Mouse (Mus musculus): ENCODE results near the gene Pdpn.
A peak's percentile ranks its signal among the peaks of the same experiment; 100 is the strongest.
"Not testable (repeated sequence)": the region's sequence is repeated elsewhere in the genome, so short reads cannot be mapped to it uniquely, and the experiment has no call there.

Gene Pdpn

DNA sequence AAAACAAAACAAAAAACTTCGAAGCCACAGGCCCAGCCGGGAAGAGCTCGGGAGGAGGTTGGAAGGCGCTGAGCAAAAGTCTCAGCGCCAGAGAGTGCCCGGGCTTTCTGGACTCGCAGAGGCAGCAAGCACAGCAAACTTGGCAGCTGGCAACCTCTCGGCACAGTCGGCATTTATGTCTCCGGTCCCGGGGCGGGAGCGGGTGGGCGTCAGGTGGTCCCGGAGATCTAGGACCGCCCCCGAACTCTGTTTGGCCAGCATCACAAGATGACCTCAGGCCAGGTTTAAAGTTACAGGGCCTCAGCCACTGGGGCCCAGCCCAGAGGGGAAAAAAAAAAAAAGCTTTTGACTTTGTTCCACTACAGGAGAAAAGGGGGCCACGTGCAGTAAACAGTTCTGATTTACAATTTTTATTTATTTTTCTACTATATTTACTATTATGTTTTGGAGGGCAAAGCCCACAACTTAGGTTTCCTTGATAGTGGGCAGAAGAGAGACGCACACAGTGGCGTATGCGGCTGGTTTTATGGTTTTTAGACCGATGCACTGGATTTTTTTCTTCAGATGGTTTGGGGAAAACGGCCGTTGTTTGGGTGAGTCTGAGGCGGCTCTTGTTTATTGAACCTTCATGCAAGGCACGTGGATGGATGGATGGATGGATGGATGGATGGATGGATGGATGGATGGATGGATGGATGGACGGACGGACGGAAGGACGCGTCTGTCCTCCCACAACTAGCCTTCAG is at the start of gene Pdpn:
Pdpn (minus strand) TSS at position 240 of the 746 bp plus-strand sequence.
- DNase-seq (ENCODE audit: low spot score), result peak; percentile 79

DNA sequence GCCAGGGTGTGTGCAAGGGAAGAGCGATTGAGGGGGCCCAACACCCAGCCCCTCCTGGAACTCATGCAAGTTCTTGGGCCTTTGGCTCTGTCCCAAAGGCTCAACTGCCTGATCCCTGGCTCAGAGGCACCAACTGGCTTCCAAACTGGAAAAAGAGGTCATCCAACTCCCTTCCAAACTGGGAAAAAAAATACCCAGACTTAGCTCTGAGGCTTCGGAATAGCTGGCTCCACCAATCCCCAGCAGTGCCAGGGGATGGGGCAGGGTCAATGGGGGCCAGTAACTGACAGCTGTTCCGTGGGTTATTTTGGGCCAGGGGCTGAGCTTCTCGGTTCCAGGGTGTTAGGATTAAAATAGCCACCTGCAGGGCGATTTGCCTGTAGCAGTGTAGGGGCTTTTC is 49.3 kb upstream of the Pdpn start:
- no peak for DNase-seq (ENCODE audit: low spot score)

DNA sequence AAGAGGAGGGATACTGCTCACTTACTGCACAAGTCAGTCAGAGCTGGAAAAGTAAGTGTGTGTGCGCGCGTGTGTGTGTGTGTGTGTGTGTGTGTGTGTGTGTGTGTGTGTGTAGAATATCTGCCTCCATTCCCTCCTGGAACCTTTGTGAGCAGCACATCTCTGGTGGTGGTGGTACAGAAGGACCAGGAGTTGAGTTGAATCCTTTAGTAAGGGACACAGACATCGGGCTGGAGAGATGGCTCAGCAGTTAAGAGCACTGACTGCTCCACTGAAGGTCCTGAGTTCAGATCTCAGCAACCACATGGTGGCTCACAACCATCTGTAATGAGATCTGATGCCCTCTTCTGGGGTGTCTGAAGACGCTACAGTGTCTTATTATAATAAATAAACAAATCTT is 46.1 kb upstream of the Pdpn start:
- not testable (repeated sequence) for DNase-seq (ENCODE audit: low spot score)

GRCm38 (mm10) chr4:143341470-143341869 is 42.1 kb upstream of the Pdpn start:
- DNase-seq (ENCODE audit: low spot score), result no peak

- DNase-seq (ENCODE audit: low spot score), result no peak
These were observed 40.4 kb upstream of the Pdpn start for GRCm38 (mm10) chr4:143339808-143340207.

- no peak for DNase-seq (ENCODE audit: low spot score)
These were observed 36.7 kb upstream of the Pdpn start for GRCm38 (mm10) chr4:143336096-143336495.

GRCm38 (mm10) chr4:143334995-143335394 is 35.6 kb upstream of the Pdpn start:
- no peak for DNase-seq (ENCODE audit: low spot score)

GRCm38 (mm10) chr4:143334145-143334544 is 34.8 kb upstream of the Pdpn start:
- DNase-seq (ENCODE audit: low spot score), result no peak

DNA sequence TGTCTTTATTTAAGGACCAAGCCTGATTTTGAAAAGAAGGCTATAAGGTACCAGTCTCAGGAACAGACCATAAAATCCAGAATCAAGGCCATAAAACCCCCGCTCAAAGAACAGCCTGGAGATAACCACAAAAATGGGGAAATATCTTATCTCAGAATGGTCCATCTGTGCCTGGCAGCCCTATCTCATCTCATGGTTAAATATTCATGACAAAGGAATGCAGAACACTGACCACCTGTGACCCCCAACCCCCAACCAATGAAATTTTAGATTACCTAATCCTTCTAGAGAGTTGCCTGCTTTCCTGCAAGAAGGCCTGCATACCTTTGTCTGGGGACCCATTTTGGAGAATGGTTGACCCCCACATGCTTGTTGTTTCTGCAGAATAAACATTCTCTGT is 32.4 kb upstream of the Pdpn start:
- no peak for DNase-seq (ENCODE audit: low spot score)

DNA sequence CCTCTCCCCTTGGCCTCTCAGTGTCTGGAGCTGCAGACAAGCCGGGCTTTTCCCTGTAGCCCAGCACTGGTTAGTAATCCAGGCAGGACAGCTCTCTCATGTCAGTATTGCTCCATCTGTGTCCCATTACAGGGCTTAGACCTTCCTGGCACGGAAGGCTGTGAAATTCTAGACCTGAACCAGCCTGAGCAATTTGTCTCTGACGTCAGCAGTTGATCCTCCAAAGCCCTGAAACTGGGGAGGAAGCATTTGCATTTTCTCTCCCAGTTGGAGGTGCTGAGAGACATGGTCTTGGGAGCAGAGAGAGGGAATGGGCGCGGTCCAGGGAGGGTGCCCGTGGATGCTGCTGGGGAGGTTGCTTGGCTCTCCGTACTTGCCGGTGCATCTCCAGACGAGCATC is 31.2 kb upstream of the Pdpn start:
- no peak for DNase-seq (ENCODE audit: low spot score)

GRCm38 (mm10) chr4:143325625-143325941 is 26.2 kb upstream of the Pdpn start:
- DNase-seq (ENCODE audit: low spot score), result peak; percentile 91

- DNase-seq (ENCODE audit: low spot score), result no peak
These were observed 25.7 kb upstream of the Pdpn start for GRCm38 (mm10) chr4:143324925-143325624.

- DNase-seq (ENCODE audit: low spot score), result no peak
These were observed 25.0 kb upstream of the Pdpn start for GRCm38 (mm10) chr4:143324176-143324924.

- no peak for DNase-seq (ENCODE audit: low spot score)
These were observed 13.9 kb upstream of the Pdpn start for GRCm38 (mm10) chr4:143313299-143313698.

DNA sequence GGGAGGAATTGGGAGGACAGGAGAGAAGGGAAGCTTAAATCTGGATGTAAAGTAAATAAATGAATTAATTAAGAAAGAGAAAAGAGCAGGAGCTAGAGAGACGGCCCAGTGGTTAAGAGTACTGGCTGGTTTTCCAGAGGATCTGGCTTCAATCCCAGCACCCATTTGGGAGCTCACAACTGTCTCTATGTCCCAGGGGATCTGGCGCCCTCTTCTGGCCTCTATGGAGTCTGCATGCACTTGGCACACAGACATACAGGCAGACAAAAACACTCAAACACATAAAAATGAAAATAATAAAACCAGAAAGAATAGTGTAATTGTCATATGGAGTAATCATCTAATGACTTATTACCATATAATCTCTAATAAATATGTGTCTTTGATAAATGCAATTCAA is 12.0 kb upstream of the Pdpn start:
- no peak for DNase-seq (ENCODE audit: low spot score)

- no peak for DNase-seq (ENCODE audit: low spot score)
These were observed 6.8 kb upstream of the Pdpn start for GRCm38 (mm10) chr4:143305987-143306772.

GRCm38 (mm10) chr4:143305031-143305430 is 5.7 kb upstream of the Pdpn start:
- no peak for DNase-seq (ENCODE audit: low spot score)

DNA sequence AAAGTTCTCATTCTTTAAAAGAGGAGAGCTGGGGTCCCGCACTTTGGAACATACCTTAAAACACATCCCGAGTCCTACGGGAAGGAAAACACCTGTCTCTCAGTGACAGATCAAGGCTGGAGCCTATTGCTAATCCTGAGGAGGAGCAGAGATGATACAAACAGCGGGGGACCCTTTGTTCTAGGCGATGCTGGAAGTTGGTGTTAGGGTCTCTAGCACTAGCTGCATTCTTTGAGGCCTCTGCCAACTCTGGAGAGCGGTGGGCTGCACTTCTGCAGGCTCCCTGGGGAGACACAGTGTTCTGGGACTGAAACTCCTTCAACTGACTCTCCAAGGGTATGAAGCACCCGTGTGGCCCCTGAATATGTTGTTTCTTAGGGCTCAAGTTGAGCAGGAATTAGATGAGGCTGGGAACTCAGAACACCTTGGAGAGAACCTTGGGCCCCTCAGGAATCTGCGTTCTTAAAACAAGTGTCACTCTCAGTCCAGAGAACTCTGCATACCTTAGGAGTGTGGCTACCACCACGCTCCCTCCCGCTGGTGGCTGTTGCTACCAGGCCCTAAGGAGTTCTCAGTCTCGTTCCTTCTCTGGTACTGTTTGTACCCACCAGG is 3.0 kb upstream of the Pdpn start:
- DNase-seq (ENCODE audit: low spot score), result no peak

DNA sequence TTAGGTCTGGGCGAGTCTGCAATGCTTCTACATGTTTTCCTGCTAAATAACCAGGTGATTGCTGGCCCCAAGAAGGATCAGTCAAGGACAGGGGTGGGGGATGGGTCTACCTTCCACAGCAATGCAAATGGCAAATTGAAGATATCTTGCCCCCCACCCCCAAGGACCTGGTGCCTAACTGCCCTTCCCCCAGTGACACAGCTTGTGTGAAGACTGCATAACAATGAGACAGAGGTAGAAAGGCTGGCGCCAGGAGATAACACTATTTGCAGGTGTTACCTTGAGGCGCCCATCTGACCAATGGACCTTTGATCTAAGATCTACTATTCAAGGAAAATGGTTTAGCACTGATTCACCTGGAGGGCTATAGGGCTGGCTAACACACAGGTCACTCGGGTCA is 2.5 kb upstream of the Pdpn start:
- DNase-seq (ENCODE audit: low spot score), result no peak

DNA sequence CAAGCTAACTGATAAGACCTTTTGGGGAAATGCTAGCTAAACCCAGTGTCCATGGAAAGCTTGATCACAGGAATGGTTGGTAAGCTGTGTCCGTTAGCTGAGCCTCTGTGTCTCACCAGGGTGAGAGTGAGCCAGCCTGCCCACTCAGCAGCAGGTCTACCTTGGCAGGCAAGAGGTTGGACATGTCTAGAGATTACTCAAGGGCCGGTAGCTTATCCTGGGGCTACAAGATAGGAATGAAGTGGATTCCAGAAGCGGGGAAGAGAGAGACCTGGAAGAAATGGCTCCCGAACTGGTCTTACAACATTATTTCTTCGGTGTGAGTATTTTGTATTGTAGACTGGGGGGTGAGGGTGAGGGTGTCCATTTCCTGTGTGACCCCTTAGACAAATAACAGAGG is 1.7 kb upstream of the Pdpn start:
- DNase-seq (ENCODE audit: low spot score), result no peak

DNA sequence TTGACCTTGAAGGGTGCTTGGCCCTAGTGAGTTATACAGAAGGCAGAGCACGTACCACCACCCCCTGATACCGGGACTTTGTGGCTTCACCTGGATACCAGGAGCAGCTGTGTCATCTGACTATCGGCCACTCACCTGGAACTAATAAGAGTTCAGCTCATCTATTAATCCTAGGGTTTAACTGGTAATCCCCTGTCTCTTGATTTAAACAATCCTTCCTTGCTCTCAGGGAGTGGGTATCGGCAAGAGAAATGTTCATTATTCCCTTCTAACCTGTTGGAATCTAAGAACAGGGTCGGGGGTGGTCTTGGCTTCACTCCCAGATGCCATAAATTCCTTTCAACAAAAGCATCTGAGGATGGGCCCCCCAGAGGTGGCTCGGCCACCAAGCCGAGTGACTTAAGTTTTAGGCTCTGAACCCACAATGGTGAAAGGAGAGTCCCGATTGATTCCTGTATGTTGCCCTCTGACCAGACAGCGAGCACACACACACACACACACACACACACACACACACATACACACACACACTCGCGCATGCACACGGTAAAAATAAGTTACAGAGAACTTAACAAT is 837 bp upstream of the Pdpn start:
- no peak for DNase-seq (ENCODE audit: low spot score)
